Mouse (Mus musculus): ENCODE data around the gene Trim47. TPM values are rescaled to one million over a fixed set of nuclear protein-coding genes. Genes with fewer than 3 reads are reported as not detected.
A peak's percentile ranks its signal among the peaks of the same experiment; 100 is the strongest.

Gene Trim47
- polyA plus RNA-seq, 1 experiment, result 95.4 TPM

DNA sequence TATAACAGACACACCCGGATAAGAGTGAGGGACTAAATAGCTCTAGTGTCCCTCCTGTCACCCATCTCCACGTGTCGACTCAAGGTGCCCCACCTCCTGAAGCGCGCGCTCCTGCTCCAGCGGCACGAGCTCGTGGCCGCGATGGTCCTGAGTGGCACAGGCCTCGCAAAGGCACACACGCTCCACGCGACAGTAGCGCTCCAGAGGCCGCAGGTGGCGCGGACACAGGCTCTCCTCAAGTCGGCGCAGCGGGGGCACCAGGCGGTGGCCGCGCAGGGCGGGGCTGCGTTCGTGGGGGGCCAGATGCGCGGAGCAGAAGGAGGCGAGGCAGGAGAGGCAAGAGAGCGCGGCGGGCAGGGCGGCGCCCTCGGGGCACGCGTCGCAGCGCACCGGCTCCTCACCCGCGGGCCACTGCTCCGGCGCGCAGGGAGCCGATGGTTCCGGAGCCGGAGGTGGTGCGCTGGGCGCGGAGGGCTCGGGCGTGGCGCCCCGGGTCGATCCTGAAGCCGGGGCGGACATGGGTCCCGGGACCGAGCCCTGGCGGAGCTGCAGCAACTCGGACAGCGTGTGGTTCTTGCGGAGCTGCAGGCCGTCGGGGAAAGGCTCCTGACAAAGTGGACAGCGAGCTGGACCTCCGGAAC, 17.4 kb downstream of the Trim47 start:
- Histone ChIP-seq H3K4me3 (ENCODE audit: insufficient read depth, poor library complexity, severe bottlenecking) (peak overlapping the region; percentile 97), H3K36me3 (ENCODE audit: control insufficient read depth, insufficient read depth) (peaks cover 25% of the 10 kb centered on the region), H3K79me2 (ENCODE audit: control insufficient read depth, insufficient read depth) (peaks cover 44% of the 10 kb centered on the region), H3K79me3 (ENCODE audit: low read depth) (peaks cover 9% of the 10 kb centered on the region), H3ac (ENCODE audit: control insufficient read depth, insufficient read length, low read depth) (peak overlapping the region; percentile 81), H3K27me3 (ENCODE audit: control insufficient read depth, insufficient read depth, insufficient read length) (no peaks in the 10 kb centered on the region)
- TF ChIP-seq CEBPB (IDR thresholded peaks at IDR 0.05; ENCODE audit: low read depth) (no peak), FOSL1 (IDR thresholded peaks at IDR 0.05; ENCODE audit: insufficient read depth, low read length, poor library complexity, severe bottlenecking) (no peak), CTCF (IDR thresholded peaks at IDR 0.05; ENCODE audit: control insufficient read depth, insufficient read depth, insufficient read length) (peak; percentile 10), USF1 (IDR thresholded peaks at IDR 0.05; ENCODE audit: low read depth) (no peak), MAX (IDR thresholded peaks at IDR 0.05) (peak; percentile 84), MYOD1 (IDR thresholded peaks at IDR 0.05; ENCODE audit: control insufficient read depth, insufficient read length, low read depth) (no peak), MYOG (IDR thresholded peaks at IDR 0.05; ENCODE audit: control insufficient read depth, extremely low read depth, insufficient read length) (no peak)

DNA sequence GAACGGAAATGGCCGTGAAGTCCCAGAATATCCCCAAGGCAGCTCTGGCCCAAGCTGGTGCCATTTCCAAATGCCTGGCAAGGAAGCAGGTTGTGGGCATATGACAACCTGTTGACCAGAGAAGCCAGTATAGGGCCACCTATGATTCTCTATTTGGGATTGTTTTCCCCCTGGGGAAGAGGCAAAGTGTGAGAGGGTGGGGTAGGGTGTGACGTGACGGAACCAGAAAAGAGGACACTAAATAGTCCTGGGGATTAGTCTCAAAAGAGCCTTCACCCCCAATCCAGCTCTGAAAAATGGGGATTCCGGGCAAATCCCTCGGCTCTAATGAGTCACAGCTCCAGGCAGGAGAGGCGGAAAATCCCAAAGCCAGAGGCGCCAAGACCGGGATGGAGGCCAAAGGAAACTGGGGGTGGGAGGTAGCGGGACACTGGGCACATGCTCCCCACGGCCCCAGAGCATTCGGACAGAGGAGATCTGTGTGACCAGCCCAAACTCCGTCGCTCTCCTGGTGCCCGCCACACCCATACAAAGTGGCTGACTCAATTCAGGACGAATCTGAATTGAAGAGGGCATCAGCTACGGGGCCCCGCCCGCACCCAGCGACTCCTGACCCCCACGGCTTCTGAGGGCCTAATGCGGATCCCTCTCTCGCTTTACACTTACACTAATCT, 18.4 kb downstream of the Trim47 start:
- TF ChIP-seq USF1 (IDR thresholded peaks at IDR 0.05; ENCODE audit: low read depth) (peak; percentile 20), CTCF (IDR thresholded peaks at IDR 0.05; ENCODE audit: control insufficient read depth, insufficient read depth, insufficient read length) (no peak), MYOG (IDR thresholded peaks at IDR 0.05; ENCODE audit: control insufficient read depth, extremely low read depth, insufficient read length) (no peak), CEBPB (IDR thresholded peaks at IDR 0.05; ENCODE audit: low read depth) (no peak), MYOD1 (IDR thresholded peaks at IDR 0.05; ENCODE audit: control insufficient read depth, insufficient read length, low read depth) (no peak), MAX (IDR thresholded peaks at IDR 0.05) (peak; percentile 33)
- peak overlapping the region; percentile 97 for H3K4me3 ChIP-seq (ENCODE audit: insufficient read depth, poor library complexity, severe bottlenecking)
- H3K79me2 ChIP-seq (ENCODE audit: control insufficient read depth, insufficient read depth), result peaks cover 44% of the 10 kb centered on the region
- peak overlapping the region; percentile 55 for H3ac ChIP-seq (ENCODE audit: control insufficient read depth, insufficient read length, low read depth)
- peaks cover 25% of the 10 kb centered on the region for H3K36me3 ChIP-seq (ENCODE audit: control insufficient read depth, insufficient read depth)
- no peaks in the 10 kb centered on the region for H3K27me3 ChIP-seq (ENCODE audit: control insufficient read depth, insufficient read depth, insufficient read length)
- H3K79me3 ChIP-seq (ENCODE audit: low read depth), result peaks cover 9% of the 10 kb centered on the region

GRCm38 (mm10) chr11:116107777-116108285, 19.2 kb downstream of the Trim47 start:
- Histone ChIP-seq H3K27me3 (ENCODE audit: control insufficient read depth, insufficient read depth, insufficient read length) (no peaks in the 10 kb centered on the region), H3ac (ENCODE audit: control insufficient read depth, insufficient read length, low read depth) (peak overlapping the region; percentile 47), H3K79me2 (ENCODE audit: control insufficient read depth, insufficient read depth) (peaks cover 44% of the 10 kb centered on the region), H3K36me3 (ENCODE audit: control insufficient read depth, insufficient read depth) (peaks cover 25% of the 10 kb centered on the region), H3K79me3 (ENCODE audit: low read depth) (peaks cover 9% of the 10 kb centered on the region), H3K4me3 (ENCODE audit: insufficient read depth, poor library complexity, severe bottlenecking) (peak overlapping the region; percentile 97)
- TF ChIP-seq CEBPB (IDR thresholded peaks at IDR 0.05; ENCODE audit: low read depth) (no peak), MAX (IDR thresholded peaks at IDR 0.05) (no peak), USF1 (IDR thresholded peaks at IDR 0.05; ENCODE audit: low read depth) (no peak), FOSL1 (IDR thresholded peaks at IDR 0.05; ENCODE audit: insufficient read depth, low read length, poor library complexity, severe bottlenecking) (no peak), MYOG (IDR thresholded peaks at IDR 0.05; ENCODE audit: control insufficient read depth, extremely low read depth, insufficient read length) (no peak), CTCF (IDR thresholded peaks at IDR 0.05; ENCODE audit: control insufficient read depth, insufficient read depth, insufficient read length) (no peak), MYOD1 (IDR thresholded peaks at IDR 0.05; ENCODE audit: control insufficient read depth, insufficient read length, low read depth) (no peak)

DNA sequence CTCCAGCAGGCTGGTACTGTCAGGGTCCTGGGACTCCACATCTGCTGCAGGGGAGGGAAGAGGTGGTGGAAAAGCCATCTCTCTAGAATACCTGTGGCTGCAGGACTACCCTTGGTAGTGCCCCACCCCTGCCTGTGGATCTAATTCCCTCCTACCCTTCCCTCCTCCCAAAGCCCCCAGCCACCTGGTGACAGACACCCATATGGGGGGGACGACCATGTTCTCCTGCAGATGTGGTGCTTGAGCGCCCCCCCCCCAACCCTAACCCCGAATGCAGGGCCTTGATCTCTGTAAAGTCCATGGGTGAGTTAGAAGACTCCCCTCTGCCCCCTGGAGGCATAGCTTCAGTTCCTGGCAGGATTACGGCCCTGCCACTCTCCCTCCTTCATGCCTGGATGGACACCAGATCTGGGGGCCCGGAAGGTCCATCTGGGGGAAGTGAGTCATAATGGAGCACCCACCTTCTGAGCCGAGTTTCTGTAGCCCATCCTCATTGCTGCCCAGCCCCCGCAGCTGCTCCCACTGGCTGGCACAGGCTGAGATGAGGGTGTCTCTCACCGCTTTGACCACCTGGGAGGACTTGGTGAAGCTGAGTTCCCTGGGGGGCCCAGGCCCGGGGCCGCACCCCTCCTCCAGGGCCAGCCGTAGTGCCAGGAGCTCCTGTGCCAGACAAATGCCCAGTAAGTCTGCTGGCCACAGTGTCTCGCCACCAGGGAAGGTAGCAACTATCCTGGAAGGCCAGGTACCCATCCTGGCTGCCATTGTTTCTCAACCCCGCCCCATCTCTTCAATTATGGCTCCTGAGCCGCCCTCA, 19.8 kb downstream of the Trim47 start:
- Histone ChIP-seq H3K36me3 (ENCODE audit: control insufficient read depth, insufficient read depth) (peaks cover 25% of the 10 kb centered on the region), H3K79me2 (ENCODE audit: control insufficient read depth, insufficient read depth) (peaks cover 44% of the 10 kb centered on the region), H3K79me3 (ENCODE audit: low read depth) (peaks cover 9% of the 10 kb centered on the region), H3ac (ENCODE audit: control insufficient read depth, insufficient read length, low read depth) (peak overlapping the region; percentile 47), H3K4me3 (ENCODE audit: insufficient read depth, poor library complexity, severe bottlenecking) (peak overlapping the region; percentile 97), H3K27me3 (ENCODE audit: control insufficient read depth, insufficient read depth, insufficient read length) (no peaks in the 10 kb centered on the region)
- TF ChIP-seq USF1 (IDR thresholded peaks at IDR 0.05; ENCODE audit: low read depth), result no peak
- no peak for TF ChIP-seq CEBPB (IDR thresholded peaks at IDR 0.05; ENCODE audit: low read depth)
- no peak for TF ChIP-seq CTCF (IDR thresholded peaks at IDR 0.05; ENCODE audit: control insufficient read depth, insufficient read depth, insufficient read length)
- no peak for TF ChIP-seq MAX (IDR thresholded peaks at IDR 0.05)

DNA sequence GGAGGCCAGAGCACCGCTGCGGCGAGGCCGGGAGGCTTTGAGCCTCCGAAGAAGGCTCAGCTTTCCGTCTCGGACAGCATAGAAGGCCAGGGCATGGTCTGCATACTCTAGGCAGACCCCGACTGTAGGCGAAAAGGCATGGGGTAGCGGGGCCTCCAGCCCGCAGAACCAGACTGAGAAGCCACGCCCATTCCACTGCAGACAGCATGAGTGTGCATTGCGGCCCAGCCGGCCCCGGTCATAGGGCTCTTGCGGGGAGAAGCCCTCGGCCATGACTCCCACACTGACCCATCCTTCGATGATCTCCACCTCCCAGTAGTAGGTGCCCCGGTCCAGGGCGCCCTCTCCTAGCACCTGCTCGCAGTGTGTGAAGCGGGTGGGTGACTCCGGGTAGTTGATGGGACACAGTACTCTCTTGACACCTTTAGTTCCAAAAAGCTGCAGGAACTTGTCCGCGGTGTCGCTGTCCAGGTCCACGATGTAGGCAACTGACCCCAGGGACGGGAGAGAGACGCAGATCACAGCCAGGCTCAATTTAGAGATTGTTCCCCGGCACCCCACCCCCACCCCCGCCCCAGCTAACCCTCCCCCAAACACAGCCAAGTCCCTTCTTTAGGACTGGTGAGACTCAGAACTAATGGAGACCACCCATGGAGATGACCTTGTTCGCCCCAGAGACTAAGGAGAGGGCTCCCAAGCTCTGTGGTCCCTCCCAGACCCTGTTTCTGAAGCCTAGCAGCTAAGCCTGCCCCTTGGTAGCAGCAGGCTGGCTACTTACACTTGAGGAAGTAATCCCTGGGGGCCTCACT, 20.7 kb downstream of the Trim47 start:
- peaks cover 9% of the 10 kb centered on the region for H3K79me3 ChIP-seq (ENCODE audit: low read depth)
- peaks cover 44% of the 10 kb centered on the region for H3K79me2 ChIP-seq (ENCODE audit: control insufficient read depth, insufficient read depth)
- H3K4me3 ChIP-seq (ENCODE audit: insufficient read depth, poor library complexity, severe bottlenecking), result no peak overlapping the region
- no peaks in the 10 kb centered on the region for H3K27me3 ChIP-seq (ENCODE audit: control insufficient read depth, insufficient read depth, insufficient read length)
- peaks cover 25% of the 10 kb centered on the region for H3K36me3 ChIP-seq (ENCODE audit: control insufficient read depth, insufficient read depth)
- no peak for TF ChIP-seq MYOG (IDR thresholded peaks at IDR 0.05; ENCODE audit: control insufficient read depth, extremely low read depth, insufficient read length)
- TF ChIP-seq MAX (IDR thresholded peaks at IDR 0.05), result no peak
- no peak for TF ChIP-seq FOSL1 (IDR thresholded peaks at IDR 0.05; ENCODE audit: insufficient read depth, low read length, poor library complexity, severe bottlenecking)
- TF ChIP-seq CEBPB (IDR thresholded peaks at IDR 0.05; ENCODE audit: low read depth), result no peak
- TF ChIP-seq MYOD1 (IDR thresholded peaks at IDR 0.05; ENCODE audit: control insufficient read depth, insufficient read length, low read depth), result no peak
- no peak for TF ChIP-seq USF1 (IDR thresholded peaks at IDR 0.05; ENCODE audit: low read depth)
- no peak overlapping the region for H3ac ChIP-seq (ENCODE audit: control insufficient read depth, insufficient read length, low read depth)

Measured in C2C12 (cell line).